Mouse (Mus musculus): ENCODE data around the gene Mad2l2. TPM values are rescaled to one million over a fixed set of nuclear protein-coding genes. Genes with fewer than 3 reads are reported as not detected.
"Not testable (repeated sequence)": the region's sequence is repeated elsewhere in the genome, so short reads cannot be mapped to it uniquely, and the experiment has no call there.

Gene Mad2l2
- polyA plus RNA-seq, 1 experiment from 2014 or later = 38.0 TPM

- WGBS = 9% methylated on average over 10 of the region's 10 CpGs
- peaks cover 73% of the 10 kb centered on the region for H3K27me3 ChIP-seq (replicated peaks)
- no peak overlapping the region for H3K4me3 ChIP-seq (replicated peaks)
- no peak for ATAC-seq (ENCODE audit: insufficient read depth, low FRiP score, low read depth)
- H3K9ac ChIP-seq = no peak overlapping the region
- no peaks in the 10 kb centered on the region for H3K9me3 ChIP-seq
- peaks cover 20% of the 10 kb centered on the region for H3K4me1 ChIP-seq
- no peak overlapping the region; the same call in 1 of the 2 replicates for H3K4me2 ChIP-seq
- H3K36me3 ChIP-seq = no peaks in the 10 kb centered on the region
- no peak overlapping the region for H3K27ac ChIP-seq
Observed at GRCm38 (mm10) chr4:148166431-148166830, 36.2 kb downstream of the Mad2l2 start.

GRCm38 (mm10) chr4:148166986-148167385 lies 36.8 kb downstream of the Mad2l2 start:
- 13% methylated on average over 4 of the region's 4 CpGs for WGBS
- H3K36me3 ChIP-seq = no peaks in the 10 kb centered on the region
- no peak for ATAC-seq (ENCODE audit: insufficient read depth, low FRiP score, low read depth)
- no peak overlapping the region; the same call in 1 of the 2 replicates for H3K4me2 ChIP-seq
- no peak overlapping the region for H3K9ac ChIP-seq
- peaks cover 73% of the 10 kb centered on the region for H3K27me3 ChIP-seq (replicated peaks)
- no peak overlapping the region for H3K4me3 ChIP-seq (replicated peaks)
- peaks cover 20% of the 10 kb centered on the region for H3K4me1 ChIP-seq
- H3K27ac ChIP-seq = no peak overlapping the region
- no peaks in the 10 kb centered on the region for H3K9me3 ChIP-seq

GRCm38 (mm10) chr4:148168287-148168686 lies 38.1 kb downstream of the Mad2l2 start:
- Histone ChIP-seq H3K36me3 (no peaks in the 10 kb centered on the region), H3K9me3 (no peaks in the 10 kb centered on the region), H3K9ac (no peak overlapping the region), H3K27me3 (replicated peaks) (peaks cover 74% of the 10 kb centered on the region), H3K4me3 (replicated peaks) (no peak overlapping the region), H3K27ac (no peak overlapping the region), H3K4me1 (peaks cover 20% of the 10 kb centered on the region), H3K4me2 (no peak overlapping the region)
- no peak for ATAC-seq (ENCODE audit: insufficient read depth, low FRiP score, low read depth)
- WGBS = 22% methylated on average over 7 of the region's 7 CpGs

GRCm38 (mm10) chr4:148169586-148169985 lies 39.4 kb downstream of the Mad2l2 start:
- Histone ChIP-seq H3K9ac (no peak overlapping the region), H3K4me1 (peaks cover 14% of the 10 kb centered on the region), H3K27me3 (replicated peaks) (peaks cover 76% of the 10 kb centered on the region), H3K4me3 (replicated peaks) (no peak overlapping the region), H3K9me3 (no peaks in the 10 kb centered on the region), H3K36me3 (no peaks in the 10 kb centered on the region), H3K4me2 (no peak overlapping the region), H3K27ac (no peak overlapping the region)
- WGBS = 26% methylated on average over 15 of the region's 15 CpGs
- ATAC-seq (ENCODE audit: insufficient read depth, low FRiP score, low read depth) = no peak

GRCm38 (mm10) chr4:148170842-148171241 lies 40.7 kb downstream of the Mad2l2 start:
- Histone ChIP-seq H3K4me2 (no peak overlapping the region), H3K27me3 (replicated peaks) (peaks cover 75% of the 10 kb centered on the region), H3K9me3 (no peaks in the 10 kb centered on the region)

GRCm38 (mm10) chr4:148171261-148171660 lies 41.1 kb downstream of the Mad2l2 start:
- Histone ChIP-seq H3K27me3 (replicated peaks) (peaks cover 75% of the 10 kb centered on the region), H3K4me2 (no peak overlapping the region), H3K9me3 (no peaks in the 10 kb centered on the region), H3K27ac (no peak overlapping the region), H3K4me1 (peaks cover 10% of the 10 kb centered on the region; the same call in 1 of the 2 replicates), H3K36me3 (no peaks in the 10 kb centered on the region), H3K4me3 (replicated peaks) (no peak overlapping the region), H3K9ac (no peak overlapping the region)
- WGBS = 52% methylated on average over 3 of the region's 3 CpGs
- ATAC-seq (ENCODE audit: insufficient read depth, low FRiP score, low read depth) = no peak

More at GRCm38 (mm10) chr4:148170842-148171241, 40.7 kb downstream of the Mad2l2 start:
- 3% methylated on average over 2 of the region's 2 CpGs for WGBS
- H3K4me3 ChIP-seq (replicated peaks) = no peak overlapping the region
- H3K9ac ChIP-seq = no peak overlapping the region
- no peaks in the 10 kb centered on the region for H3K36me3 ChIP-seq
- H3K27ac ChIP-seq = no peak overlapping the region
- peaks cover 11% of the 10 kb centered on the region; the same call in 1 of the 2 replicates for H3K4me1 ChIP-seq
- ATAC-seq (ENCODE audit: insufficient read depth, low FRiP score, low read depth) = no peak

- no peak overlapping the region for H3K9ac ChIP-seq
- peaks cover 77% of the 10 kb centered on the region for H3K27me3 ChIP-seq (replicated peaks)
- no peaks in the 10 kb centered on the region for H3K36me3 ChIP-seq
- peaks cover 3% of the 10 kb centered on the region; the same call in 1 of the 2 replicates for H3K4me1 ChIP-seq
- no peak for ATAC-seq (ENCODE audit: insufficient read depth, low FRiP score, low read depth)
- no peak overlapping the region for H3K4me3 ChIP-seq (replicated peaks)
- peak overlapping the region; percentile 10; the same call in 1 of the 2 replicates for H3K4me2 ChIP-seq
- H3K9me3 ChIP-seq = no peaks in the 10 kb centered on the region
- WGBS = 3% methylated on average over 30 of the region's 30 CpGs
- no peak overlapping the region for H3K27ac ChIP-seq
Observed at GRCm38 (mm10) chr4:148173811-148174494, 43.8 kb downstream of the Mad2l2 start.

GRCm38 (mm10) chr4:148174495-148174862 lies 44.3 kb downstream of the Mad2l2 start:
- H3K27me3 ChIP-seq (replicated peaks) = peaks cover 75% of the 10 kb centered on the region
- H3K9me3 ChIP-seq = no peaks in the 10 kb centered on the region
- H3K36me3 ChIP-seq = no peaks in the 10 kb centered on the region
- WGBS = 24% methylated on average over 12 of the region's 12 CpGs
- no peak overlapping the region for H3K9ac ChIP-seq
- no peak overlapping the region for H3K4me3 ChIP-seq (replicated peaks)
- no peak overlapping the region for H3K4me2 ChIP-seq
- no peak overlapping the region for H3K27ac ChIP-seq
- ATAC-seq (ENCODE audit: insufficient read depth, low FRiP score, low read depth) = no peak
- H3K4me1 ChIP-seq = peaks cover 3% of the 10 kb centered on the region; the same call in 1 of the 2 replicates

- H3K4me2 ChIP-seq; H3K4me3 ChIP-seq (replicated peaks); H3K36me3 ChIP-seq; ATAC-seq (ENCODE audit: insufficient read depth, low FRiP score, low read depth); H3K27ac ChIP-seq; H3K4me1 ChIP-seq; H3K9me3 ChIP-seq; H3K9ac ChIP-seq: not testable (repeated sequence)
- H3K27me3 ChIP-seq (replicated peaks) = peaks cover 55% of the 10 kb centered on the region
- 60% methylated on average over 5 of the region's 6 CpGs for WGBS
Observed at GRCm38 (mm10) chr4:148176603-148177002, 46.4 kb downstream of the Mad2l2 start.

- Histone ChIP-seq H3K9me3 (no peaks in the 10 kb centered on the region), H3K4me1 (0 out of 2 replicates have a peak, but pooled peaks cover 3% of the 10 kb centered on the region), H3K27ac (no peak overlapping the region), H3K9ac (no peak overlapping the region), H3K4me3 (replicated peaks) (no peak overlapping the region), H3K27me3 (replicated peaks) (peaks cover 45% of the 10 kb centered on the region), H3K4me2 (no peak overlapping the region), H3K36me3 (no peaks in the 10 kb centered on the region)
- no peak for ATAC-seq (ENCODE audit: insufficient read depth, low FRiP score, low read depth)
Observed at GRCm38 (mm10) chr4:148177716-148178115, 47.5 kb downstream of the Mad2l2 start.

- ATAC-seq (ENCODE audit: insufficient read depth, low FRiP score, low read depth) = no peak
- Histone ChIP-seq H3K4me3 (replicated peaks) (no peak overlapping the region), H3K27me3 (replicated peaks) (0 out of 2 replicates have a peak, but pooled peaks cover 14% of the 10 kb centered on the region), H3K4me2 (no peak overlapping the region), H3K36me3 (no peaks in the 10 kb centered on the region), H3K9me3 (no peaks in the 10 kb centered on the region), H3K9ac (no peak overlapping the region), H3K27ac (no peak overlapping the region), H3K4me1 (no peaks in the 10 kb centered on the region)
- WGBS = 87% methylated on average over 12 of the region's 12 CpGs
Observed at GRCm38 (mm10) chr4:148181483-148181882, 51.3 kb downstream of the Mad2l2 start.

- Histone ChIP-seq H3K27me3 (replicated peaks) (0 out of 2 replicates have a peak, but pooled peaks cover 11% of the 10 kb centered on the region), H3K9ac (no peak overlapping the region), H3K27ac (no peak overlapping the region), H3K4me2 (no peak overlapping the region), H3K4me3 (replicated peaks) (no peak overlapping the region), H3K4me1 (no peaks in the 10 kb centered on the region), H3K9me3 (no peaks in the 10 kb centered on the region), H3K36me3 (no peaks in the 10 kb centered on the region)
- no peak for ATAC-seq (ENCODE audit: insufficient read depth, low FRiP score, low read depth)
- 30% methylated on average over 8 of the region's 8 CpGs for WGBS
Observed at GRCm38 (mm10) chr4:148182363-148182762, 52.2 kb downstream of the Mad2l2 start.

Data from stomach, embryonic 15.5 days (tissue).